Mouse (Mus musculus): ENCODE data around the gene Fam83f.

- TF ChIP-seq CTCF (IDR thresholded peaks at IDR 0.05) (no peak), EP300 (IDR thresholded peaks at IDR 0.05) (no peak)
Measured at GRCm38 (mm10) chr15:80664444-80664843, 7.2 kb upstream of the Fam83f start.

Data from lung, postnatal 0 days (tissue).